Mouse (Mus musculus): ENCODE data around the gene AI661453.

DNA sequence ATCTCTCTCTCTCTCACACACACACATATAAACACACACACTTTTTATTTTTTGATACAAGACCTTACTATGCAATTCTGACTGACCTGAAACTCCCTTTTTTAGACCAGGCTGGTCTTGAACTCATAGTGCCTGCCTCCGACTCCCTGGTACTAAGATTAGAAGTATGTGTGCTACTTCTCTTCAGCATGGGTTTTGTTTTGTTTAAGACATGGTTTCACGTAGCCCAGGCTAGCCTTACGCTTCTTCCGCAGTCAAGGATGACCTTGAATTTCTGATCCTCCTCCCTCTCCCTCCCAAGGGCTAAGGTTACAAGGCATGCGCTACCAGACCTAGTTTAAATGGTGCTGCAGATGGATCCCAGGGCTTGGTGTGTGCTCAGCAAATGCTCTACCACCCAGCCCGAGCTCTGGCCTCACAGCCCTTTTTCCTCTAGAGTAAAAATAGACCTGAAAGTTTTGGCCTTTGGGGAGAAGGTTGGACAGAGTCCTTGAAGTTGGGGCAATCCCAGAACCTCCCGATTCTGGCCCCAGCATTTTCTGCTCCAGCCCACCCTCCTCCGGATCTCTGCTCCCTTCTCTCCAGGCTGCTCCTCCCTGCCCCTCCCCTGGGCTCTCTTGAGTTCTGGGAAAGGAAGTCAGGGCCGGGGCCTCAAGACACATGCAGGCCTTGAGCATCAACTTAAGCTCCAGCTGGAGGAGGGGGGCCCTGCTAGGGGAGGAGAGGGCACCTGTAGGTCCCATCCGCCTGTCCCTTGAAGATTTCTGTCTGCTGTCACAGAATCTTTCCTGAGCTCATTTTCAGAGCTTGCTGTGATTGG lies 76.8 kb downstream of the AI661453 start:
- TF ChIP-seq TAL1 (IDR thresholded peaks at IDR 0.05; ENCODE audit: low read length) (no peak), GATA1 (IDR thresholded peaks at IDR 0.05; ENCODE audit: low read length) (no peak)
